Mouse (Mus musculus) ES-Bruce4 (cell line): ENCODE measurements around the gene B3gat3. TPM values are rescaled to one million over a fixed set of nuclear protein-coding genes. Genes with fewer than 3 reads are reported as not detected.

ENCODE experiments used
- H3K27ac ChIP-seq: 2 replicates; pipeline ENCODE4 v1.5.1; 2012; ENCODE audit warnings: low read length, inconsistent platforms; ENCODE audit not compliant: insufficient read depth
- H3K27me3 ChIP-seq: 2 replicates; pipeline ENCODE4 v1.6.1; 2012; ENCODE audit warnings: mild to moderate bottlenecking, low read length, inconsistent platforms; ENCODE audit not compliant: control insufficient read depth, poor library complexity, insufficient read depth, severe bottlenecking
- H3K36me3 ChIP-seq: 2 replicates; pipeline ENCODE4 v1.6.1; 2012; ENCODE audit warnings: inconsistent platforms, mild to moderate bottlenecking, low read length, moderate library complexity; ENCODE audit not compliant: control insufficient read depth, poor library complexity, insufficient read depth, severe bottlenecking
- H3K4me1 ChIP-seq: one replicate; pipeline ENCODE4 v1.8.1; 2011; ENCODE audit warnings: low read length; ENCODE audit not compliant: control insufficient read depth, insufficient read depth
- H3K4me3 ChIP-seq: 2 replicates; pipeline ENCODE4 v1.5.1; 2011; ENCODE audit warnings: low read depth, mild to moderate bottlenecking, low read length
- H3K9ac ChIP-seq: 2 replicates; pipeline ENCODE4 v1.6.1; 2012; ENCODE audit warnings: low read depth, mild to moderate bottlenecking, inconsistent platforms; ENCODE audit not compliant: poor library complexity, severe bottlenecking
- H3K9me3 ChIP-seq: replicated peaks from 2 replicates; pipeline ENCODE4 v1.6.1; 2012; ENCODE audit warnings: mild to moderate bottlenecking, low read length, inconsistent platforms; ENCODE audit not compliant: control insufficient read depth, poor library complexity, insufficient read depth, severe bottlenecking
- CTCF ChIP-seq: IDR thresholded peaks from one replicate; pipeline ENCODE4 v1.8.1; 2011; ENCODE audit warnings: low read depth, low read length
- EP300 ChIP-seq: IDR thresholded peaks from 2 replicates; pipeline ENCODE4 v1.6.1; 2011; ENCODE audit warnings: low read depth, low read length; ENCODE audit not compliant: insufficient read depth
- POLR2A ChIP-seq: IDR thresholded peaks from one replicate; pipeline ENCODE4 v1.8.1; 2011; ENCODE audit warnings: low read length; ENCODE audit not compliant: insufficient read depth
- polyA plus RNA-seq: library from polyadenylated mRNA; stranded (reverse); fragments of >200 nt; gene quantifications from 2 replicates; pipeline ENCODE4 v1.2.4, GENCODE M21; 2011; ENCODE audit warnings: low read depth; ENCODE audit not compliant: missing spikeins, insufficient read depth, insufficient read length

The B3gat3 gene
- polyA plus RNA-seq, 1 experiment, result 26.6 TPM

DNA sequence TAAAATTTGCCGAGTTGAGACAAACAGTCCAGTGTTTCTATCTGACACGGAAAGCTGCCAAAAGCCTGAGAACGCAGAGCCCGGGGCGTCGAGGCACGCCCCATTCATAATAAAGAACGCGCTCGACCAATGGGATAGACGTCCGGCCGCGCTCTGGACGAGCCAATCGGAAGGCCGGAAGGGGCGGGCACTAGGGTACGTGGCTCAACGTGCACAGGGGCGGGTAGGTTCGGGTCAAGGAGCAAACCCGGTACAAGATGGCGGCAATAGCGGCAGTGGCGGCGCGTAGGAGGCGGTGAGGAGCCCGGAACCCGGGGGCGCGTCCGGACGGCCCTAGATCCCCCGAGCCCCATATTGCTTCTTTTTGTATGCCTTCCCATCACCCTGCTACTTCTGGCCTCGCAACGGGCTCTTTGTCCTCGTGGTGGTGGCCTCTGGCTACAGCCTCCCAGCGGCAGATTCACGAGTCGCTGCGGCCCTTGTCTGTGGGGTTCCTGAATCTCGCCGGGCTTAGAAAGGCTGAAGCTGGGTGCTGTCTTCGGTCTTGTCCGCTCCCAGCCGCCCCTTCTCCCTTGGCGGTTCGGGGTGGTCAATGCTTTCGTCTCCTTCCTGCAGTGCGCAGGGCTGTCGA lies 22.2 kb upstream of the B3gat3 start, which contains the start of gene Ganab:
TSS of gene Ganab (plus strand) at position 207 of the 631 bp plus-strand sequence.
- H3K36me3 ChIP-seq, result peaks cover 26% of the 10 kb centered on the region
- H3K9ac ChIP-seq, result peak within 1 kb of the TSS; percentile 94
- no peak for TF ChIP-seq CTCF
- TF ChIP-seq POLR2A, result peak; percentile 68
- peak within 1 kb of the TSS; percentile 93 for H3K4me3 ChIP-seq
- no peaks in the 10 kb centered on the region for H3K27me3 ChIP-seq
- no peaks in the 10 kb centered on the region for H3K9me3 ChIP-seq
- H3K4me1 ChIP-seq, result no peaks in the 10 kb centered on the region
- peak within 1 kb of the TSS; percentile 60 for H3K27ac ChIP-seq

DNA sequence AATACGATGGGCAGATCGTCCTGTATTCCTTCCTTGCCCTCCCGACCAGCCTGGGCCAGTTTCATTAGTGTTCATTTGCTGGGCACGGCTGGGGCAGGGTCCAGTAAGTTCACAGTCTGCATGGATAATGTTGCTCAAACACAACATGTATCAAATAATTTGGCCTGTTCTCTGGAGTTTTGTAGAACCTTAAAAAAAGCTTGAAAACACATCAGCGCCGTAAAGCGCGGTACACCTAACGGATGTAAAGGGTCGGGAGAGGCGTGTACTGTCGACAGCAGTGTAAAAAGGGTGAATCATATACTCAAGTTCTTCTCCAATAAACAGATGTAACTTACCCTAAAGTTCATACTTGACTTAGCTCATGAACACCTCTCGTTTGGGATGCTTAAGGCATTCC lies 21.6 kb upstream of the B3gat3 start:
- Histone ChIP-seq H3K4me1 (no peaks in the 10 kb centered on the region), H3K27me3 (no peaks in the 10 kb centered on the region), H3K27ac (peak overlapping the region; percentile 54), H3K9me3 (no peaks in the 10 kb centered on the region), H3K4me3 (peak overlapping the region; percentile 93), H3K36me3 (peaks cover 32% of the 10 kb centered on the region), H3K9ac (peak overlapping the region; percentile 94)
- TF ChIP-seq CTCF (no peak), POLR2A (no peak), EP300 (no peak)

DNA sequence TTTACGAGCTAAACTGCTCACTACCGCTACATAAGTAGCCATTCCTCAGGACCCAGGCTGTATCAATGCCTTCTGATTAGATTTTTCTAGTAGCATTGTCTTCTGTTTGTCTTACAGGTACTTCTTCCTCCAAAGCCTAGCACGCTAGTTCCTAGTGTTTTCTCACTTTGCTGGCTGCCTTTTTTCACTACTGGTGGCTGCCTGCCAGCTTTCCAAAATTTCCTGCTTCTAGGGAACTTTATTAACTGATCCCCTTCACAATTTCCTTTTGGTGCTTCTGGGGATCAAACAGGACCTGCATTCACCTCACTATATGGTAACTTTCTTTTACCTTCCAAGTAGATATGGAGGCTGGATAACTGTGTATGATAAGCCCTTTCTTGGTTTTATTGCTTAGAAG lies 21.1 kb upstream of the B3gat3 start:
- H3K36me3 ChIP-seq, result peaks cover 36% of the 10 kb centered on the region

DNA sequence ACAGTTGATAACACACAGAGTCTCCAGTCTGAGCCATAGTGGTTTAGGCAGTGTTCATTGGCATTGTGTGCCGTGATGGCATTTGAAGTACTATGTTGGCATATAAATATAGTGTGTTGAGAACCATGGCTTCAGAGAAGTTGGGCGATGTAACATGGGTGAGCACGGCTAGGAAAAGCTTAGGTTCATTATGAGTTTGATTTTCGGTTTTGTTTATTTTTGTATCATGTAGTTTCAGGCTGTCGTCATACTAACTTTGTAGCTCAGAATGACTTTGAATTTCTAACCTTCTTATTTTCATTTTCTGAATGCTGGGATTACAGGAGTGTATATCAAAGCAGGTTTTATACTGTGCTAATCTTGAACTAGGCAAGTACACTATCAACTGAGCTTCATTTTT lies 16.8 kb upstream of the B3gat3 start:
- no peaks in the 10 kb centered on the region for H3K27me3 ChIP-seq
- no peak overlapping the region for H3K27ac ChIP-seq
- H3K36me3 ChIP-seq, result peaks cover 56% of the 10 kb centered on the region
- TF ChIP-seq CTCF (no peak), EP300 (no peak), POLR2A (no peak)
- H3K4me1 ChIP-seq, result no peaks in the 10 kb centered on the region
- no peak overlapping the region for H3K4me3 ChIP-seq
- H3K9ac ChIP-seq, result no peak overlapping the region
- no peaks in the 10 kb centered on the region for H3K9me3 ChIP-seq

More for the DNA sequence above, 21.1 kb upstream of the B3gat3 start:
- no peak overlapping the region for H3K27ac ChIP-seq
- peak overlapping the region; percentile 94 for H3K9ac ChIP-seq
- H3K4me1 ChIP-seq, result no peaks in the 10 kb centered on the region
- no peaks in the 10 kb centered on the region for H3K9me3 ChIP-seq
- H3K4me3 ChIP-seq, result no peak overlapping the region
- no peaks in the 10 kb centered on the region for H3K27me3 ChIP-seq
- no peak for TF ChIP-seq POLR2A
- no peak for TF ChIP-seq CTCF
- TF ChIP-seq EP300, result no peak

DNA sequence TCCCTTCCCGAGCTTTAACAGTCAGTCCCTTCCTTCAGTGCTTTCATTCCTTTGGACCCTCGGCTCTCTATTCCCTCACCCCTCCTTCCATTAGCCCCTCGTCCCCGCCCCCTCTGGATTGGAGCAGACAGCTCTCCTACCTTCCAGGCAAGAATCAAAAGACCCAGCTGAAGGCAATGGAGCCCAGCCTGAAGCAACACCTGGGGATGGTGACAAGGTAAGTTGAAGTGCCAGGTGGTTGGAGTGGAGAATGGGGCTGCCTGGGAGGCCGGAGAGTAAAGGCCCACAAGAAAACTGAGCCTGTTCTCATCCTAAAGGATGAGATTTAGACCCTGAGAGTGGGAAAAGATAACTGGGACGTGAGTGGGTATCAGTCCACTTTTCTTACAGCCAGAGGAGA lies 11.6 kb upstream of the B3gat3 start:
- no peak for TF ChIP-seq EP300
- no peak for TF ChIP-seq POLR2A
- TF ChIP-seq CTCF, result no peak
- H3K4me1 ChIP-seq, result no peaks in the 10 kb centered on the region
- no peaks in the 10 kb centered on the region for H3K9me3 ChIP-seq
- H3K27me3 ChIP-seq, result no peaks in the 10 kb centered on the region
- H3K9ac ChIP-seq, result no peak overlapping the region
- H3K36me3 ChIP-seq, result peaks cover 86% of the 10 kb centered on the region
- no peak overlapping the region for H3K27ac ChIP-seq
- H3K4me3 ChIP-seq, result no peak overlapping the region

DNA sequence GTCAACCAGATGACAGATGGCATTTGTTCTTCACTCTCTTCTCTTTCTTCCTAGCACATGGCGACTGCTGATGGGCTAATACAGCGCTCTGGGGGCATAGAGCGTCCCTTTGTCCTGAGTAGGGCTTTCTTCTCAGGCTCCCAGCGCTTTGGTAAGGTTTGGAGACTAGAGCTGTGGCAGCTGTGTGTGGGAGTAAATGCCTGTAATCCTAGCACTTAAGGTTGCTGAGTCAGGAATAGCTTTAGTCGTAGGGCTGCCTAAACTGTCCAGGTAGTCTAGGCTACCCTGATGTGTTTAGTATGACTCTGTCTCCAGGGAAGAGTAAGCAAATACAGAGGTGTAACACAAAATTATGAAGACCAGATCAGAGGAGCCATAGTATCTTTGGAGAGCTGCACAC lies 8.4 kb upstream of the B3gat3 start:
- Histone ChIP-seq H3K27me3 (no peaks in the 10 kb centered on the region), H3K9me3 (no peaks in the 10 kb centered on the region), H3K4me3 (no peak overlapping the region), H3K36me3 (peaks cover 87% of the 10 kb centered on the region), H3K27ac (no peak overlapping the region), H3K4me1 (no peaks in the 10 kb centered on the region), H3K9ac (no peak overlapping the region)
- TF ChIP-seq EP300 (no peak), POLR2A (no peak), CTCF (no peak)
